Mouse (Mus musculus) left cerebral cortex, postnatal 4 days (tissue): ENCODE measurements around the gene Vgll4. TPM values are rescaled to one million over a fixed set of nuclear protein-coding genes. Genes with fewer than 3 reads are reported as not detected.

Experiments
- DNase-seq: peaks from one replicate; pipeline ENCODE4 v3.0.0-alpha.2; 2022
- intact Hi-C: fragments of 180-260 bp; cut with DNase I; formaldehyde crosslinking; loops from one replicate; pipeline ENCODE4 v1.15.1; 2025
- total RNA-seq, 2 experiments: library from RNA; stranded (reverse); gene quantifications; 2 replicates each; pipeline ENCODE4 v1.2.3; 2021

The Vgll4 gene
- total RNA-seq, 2 experiments from 2014 or later = 60.0 to 63.7 TPM

DNA sequence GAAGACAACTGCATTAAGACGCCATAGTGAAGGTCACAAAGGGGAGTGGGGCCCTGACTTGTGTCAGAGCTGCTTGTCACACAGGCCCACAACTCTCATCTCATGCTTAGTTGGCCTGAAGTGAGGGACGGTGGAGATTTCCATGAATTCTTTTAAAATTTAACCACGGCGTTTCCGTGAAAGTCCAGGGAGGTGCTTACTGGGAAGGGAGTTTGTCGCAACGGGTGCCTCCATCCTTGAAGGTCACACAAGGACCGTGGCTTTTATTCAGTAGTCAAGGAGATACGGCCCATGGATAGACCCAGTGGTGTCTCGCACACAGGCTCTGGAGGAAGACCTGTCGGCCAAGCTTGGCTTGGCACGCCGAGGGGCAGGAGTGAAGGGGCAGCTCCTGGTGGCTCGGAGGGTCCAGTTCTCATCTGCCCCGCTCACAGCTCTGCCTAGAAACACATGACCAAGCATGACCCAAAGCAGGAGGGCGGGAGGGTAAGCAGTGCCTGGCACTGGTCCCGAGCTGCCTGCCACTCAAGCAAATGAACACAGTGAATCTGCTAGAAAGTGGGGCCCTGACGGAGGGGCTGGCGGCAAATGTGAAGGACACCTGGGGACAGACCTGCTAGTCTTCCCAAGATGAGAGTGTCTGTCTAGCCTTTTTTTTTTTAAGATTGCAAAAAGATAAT, 90.8 kb downstream of the Vgll4 start:
- peak; percentile 77 for DNase-seq
- intact Hi-C loops = no loop called here

DNA sequence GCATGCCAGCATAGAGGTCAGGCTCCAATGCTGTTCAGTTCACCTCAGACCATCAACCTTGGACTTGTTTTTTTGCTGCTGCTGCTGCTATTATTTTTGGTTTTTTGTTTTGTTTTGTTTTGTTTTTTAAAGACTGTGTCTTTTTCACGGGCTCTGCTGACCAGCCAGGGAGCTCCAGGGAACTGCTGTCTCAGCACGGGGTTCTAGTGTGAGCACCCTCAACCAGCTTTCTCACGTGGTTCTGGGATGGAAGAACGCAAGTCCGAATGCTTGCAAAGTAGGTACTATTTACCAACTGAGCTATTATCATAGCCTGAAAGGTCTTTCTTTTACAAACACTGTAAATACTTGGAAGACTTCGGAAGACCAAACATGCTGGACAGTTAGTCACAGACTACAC, 93.2 kb downstream of the Vgll4 start:
- intact Hi-C loops = no loop called here

DNA sequence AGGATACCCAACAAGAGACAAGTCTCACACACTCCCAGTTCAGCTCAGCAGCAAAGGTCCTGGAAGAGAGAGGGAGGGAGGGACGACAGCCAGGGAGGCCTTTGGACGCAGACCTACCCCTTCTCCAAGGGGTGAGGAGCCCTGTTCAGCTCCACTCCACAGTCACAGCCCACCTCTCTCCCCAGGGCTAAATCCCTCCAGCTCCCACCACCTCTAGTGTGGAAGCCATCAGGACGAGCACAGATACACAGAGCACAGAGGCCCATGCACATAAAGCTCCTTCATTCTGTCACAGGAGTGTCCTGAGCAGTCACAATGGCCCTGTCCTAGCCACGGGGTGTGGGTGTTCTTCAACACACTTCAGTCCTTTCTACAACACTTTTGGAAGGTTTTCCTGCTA, 93.8 kb downstream of the Vgll4 start:
- no peak for DNase-seq
- intact Hi-C loops = no loop called here

More for the DNA sequence above, 93.2 kb downstream of the Vgll4 start:
- DNase-seq = no peak

DNA sequence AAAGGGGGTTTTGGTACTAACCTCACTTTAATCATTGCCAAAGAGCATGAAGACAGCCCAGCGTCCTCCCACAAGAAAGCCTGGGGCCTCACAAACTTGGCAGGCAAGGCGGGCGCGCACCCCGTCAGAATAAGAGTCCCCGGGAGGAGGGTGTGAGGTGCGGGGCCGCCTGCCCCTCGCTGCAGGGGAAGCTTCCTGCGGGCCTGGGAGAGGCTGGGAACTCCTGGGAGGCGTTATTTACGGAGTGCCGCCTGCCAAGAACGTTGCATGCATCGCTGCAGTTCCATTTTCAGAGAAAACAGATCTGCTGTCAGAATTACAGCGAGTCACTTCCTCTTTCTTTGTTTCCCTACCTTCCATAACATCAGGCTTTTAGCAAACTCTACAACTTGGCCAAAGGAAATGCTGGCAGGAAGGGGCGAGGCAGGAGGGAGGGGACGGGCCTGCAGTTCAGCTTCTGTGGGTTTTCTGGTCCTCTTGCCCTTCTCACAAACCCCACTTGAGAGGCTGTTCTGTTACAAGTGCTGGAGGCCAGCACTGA, 94.7 kb downstream of the Vgll4 start:
- DNase-seq = peak; percentile 97
- intact Hi-C loops = no loop called here

DNA sequence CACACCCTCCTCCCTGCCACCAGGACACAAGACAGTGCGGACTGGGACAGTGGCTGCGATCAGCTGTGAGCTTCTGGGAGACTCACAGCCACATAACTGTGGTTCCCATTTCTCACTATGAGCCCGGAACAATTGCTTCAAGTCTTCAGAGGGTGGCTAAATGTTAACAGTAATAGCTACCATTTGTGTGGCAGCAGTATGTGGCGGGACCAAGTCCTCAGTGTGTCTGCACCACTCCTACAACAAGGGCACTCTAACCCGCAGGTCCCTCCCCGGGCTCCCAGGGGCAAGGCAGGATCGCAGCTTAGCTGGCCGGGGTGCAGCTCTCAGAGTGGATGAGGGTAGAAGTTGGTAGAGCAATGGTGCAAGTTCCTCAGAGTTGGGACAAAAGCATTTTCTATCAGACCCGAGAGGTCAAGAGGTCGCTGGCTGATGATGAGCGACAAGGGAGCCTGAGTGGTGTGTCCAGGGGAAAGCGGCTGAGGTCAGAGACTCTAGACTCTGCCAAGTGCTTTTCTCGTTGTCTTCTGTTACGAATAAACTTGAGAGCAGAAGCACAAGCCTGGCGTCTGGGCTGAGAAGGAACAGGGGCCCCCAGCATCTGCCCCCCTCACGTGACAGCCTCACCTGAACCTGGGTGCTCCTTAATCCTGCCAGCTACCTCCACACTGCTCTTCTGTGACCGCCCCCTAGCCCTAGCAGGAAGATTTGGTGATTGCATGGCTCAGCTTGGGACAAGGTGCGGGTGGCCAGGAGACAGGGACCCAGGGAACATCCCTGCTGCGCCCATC, 95.5 kb downstream of the Vgll4 start:
- DNase-seq = no peak
- intact Hi-C loops = no loop called here

DNA sequence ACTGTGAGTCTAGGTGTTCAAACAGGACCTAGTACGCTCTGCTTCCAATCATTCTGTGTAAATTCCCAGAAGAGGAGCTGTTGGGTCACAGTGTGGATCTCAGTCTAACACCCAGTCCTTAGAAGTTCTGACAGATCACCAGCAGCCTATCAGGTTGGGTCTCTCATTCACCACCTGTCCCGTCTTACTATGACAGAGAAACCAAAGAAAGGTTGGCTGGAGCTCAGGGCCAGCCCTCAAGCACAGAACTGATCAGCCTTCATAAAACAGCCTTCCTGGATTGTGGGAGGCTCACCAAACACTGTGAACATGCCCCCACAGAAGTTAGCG, 96.0 kb downstream of the Vgll4 start:
- intact Hi-C loops = no loop called here

DNA sequence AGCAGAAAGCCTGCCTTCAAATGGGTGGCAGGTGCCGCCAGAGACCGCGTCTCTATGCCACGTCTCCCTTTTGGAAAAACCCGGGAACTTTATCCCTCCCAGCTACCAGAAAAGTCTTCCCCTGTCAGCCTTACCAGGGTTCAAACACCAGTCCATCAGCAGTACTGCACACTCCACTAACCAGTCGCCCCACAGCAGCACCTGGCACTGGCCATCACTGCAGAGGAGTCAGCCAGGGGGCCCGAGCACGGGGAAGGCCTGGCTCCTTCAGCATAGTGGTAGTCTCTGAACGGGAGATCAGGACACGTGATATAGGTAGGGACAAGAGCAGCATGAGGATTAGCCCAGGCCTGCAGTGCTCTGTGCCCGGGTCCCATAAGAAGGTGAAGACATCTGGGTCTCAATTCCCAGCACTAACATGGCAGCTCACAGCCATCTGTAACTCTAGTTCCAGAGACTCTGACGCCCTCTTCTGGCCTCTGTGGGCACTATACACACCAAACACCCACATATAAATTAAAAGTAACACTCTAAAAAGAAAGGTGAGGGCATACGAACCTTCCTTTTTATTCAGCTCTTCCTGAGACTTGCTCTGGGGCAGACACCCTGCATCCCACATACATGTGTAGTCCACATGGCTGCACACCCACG, 98.7 kb downstream of the Vgll4 start:
- no peak for DNase-seq
- intact Hi-C loops = no loop called here

More for the DNA sequence above, 96.0 kb downstream of the Vgll4 start:
- no peak for DNase-seq

DNA sequence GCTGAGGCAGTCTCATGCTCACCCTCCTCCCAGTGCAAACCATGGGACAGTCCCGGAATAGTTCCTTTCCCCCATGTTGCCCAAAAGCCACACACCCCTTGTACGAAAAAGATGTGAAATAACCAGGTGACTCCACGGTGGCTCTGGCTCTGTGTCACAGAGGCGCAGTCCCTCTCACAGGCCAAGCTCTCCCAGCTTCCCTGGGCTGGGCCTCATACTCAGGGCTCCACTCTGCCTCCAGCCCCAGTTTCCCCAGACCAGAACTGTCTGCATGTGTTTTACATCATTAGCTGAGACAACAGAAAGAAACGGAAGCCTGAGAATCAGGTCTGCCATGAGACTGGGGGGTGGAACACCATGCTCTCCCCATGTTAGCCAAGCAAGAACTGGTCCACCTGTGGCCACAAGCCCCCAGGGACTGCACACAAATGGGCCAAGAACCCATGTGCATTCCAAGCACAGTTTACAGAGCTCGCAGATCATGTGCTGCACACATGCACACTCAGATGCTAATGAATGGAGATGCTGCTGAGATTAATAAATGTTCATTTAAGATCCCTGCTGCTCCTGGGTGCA, 100.2 kb downstream of the Vgll4 start:
- intact Hi-C loops = no loop called here
- DNase-seq = peak; percentile 57

DNA sequence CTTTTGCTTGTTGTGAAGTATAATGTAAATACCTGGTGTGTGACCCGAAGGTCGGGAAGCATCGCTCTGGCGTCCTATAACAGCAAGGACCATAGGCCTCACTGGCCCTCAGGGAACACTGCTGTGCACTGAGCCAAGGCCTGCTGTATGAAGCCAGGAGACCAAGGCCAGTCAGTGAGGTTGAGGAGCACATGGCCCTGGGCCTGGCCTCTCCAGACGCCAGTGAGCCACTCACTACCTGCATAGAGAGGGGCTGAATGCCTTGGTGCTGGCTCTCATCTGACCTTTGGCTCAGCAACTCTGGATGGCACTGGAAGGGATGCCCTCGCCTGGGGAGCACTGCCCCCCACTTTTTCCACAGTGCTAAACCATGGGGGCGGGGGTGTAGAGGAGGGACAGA, 101.1 kb downstream of the Vgll4 start:
- no peak for DNase-seq
- intact Hi-C loops = no loop called here

DNA sequence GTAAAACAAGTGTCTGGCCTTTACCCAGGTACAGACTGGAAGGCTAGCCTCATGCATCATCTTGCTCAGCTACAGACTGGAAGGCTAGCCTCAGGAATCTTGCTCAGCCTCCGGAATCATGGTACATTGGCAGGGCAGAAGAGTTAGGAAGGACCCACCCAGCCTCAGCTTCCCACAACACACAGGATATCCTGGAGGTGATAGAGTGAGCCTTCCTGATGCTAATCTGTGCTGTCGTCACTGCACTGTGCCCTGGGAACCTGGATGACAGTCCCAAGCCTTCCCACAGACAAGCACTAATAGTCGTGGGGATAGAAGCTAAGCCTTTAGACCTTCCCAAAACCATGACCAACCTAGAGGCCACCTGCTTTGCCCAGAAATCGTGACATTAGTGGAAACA, 103.2 kb downstream of the Vgll4 start:
- intact Hi-C loops = no loop called here

DNA sequence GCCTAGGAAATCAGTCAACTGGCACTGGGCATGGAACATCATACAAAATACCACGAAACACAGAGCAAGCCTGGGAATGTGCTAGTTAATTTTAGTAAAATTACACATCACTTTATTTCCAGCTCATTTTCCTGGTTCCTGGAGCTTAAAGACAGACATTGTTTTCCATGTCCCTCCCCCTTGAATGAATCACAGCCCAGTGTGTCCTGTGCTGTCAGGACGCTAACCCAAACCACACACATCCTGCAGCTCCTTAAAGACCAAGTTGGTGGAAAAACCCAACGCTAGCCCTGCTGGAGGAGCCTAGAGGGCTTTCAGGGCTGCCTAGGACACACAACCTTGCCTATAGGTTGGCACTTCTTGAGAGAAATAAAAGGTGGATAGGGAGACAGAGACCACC, 103.7 kb downstream of the Vgll4 start:
- no peak for DNase-seq

More for the DNA sequence above, 103.2 kb downstream of the Vgll4 start:
- DNase-seq = no peak

DNA sequence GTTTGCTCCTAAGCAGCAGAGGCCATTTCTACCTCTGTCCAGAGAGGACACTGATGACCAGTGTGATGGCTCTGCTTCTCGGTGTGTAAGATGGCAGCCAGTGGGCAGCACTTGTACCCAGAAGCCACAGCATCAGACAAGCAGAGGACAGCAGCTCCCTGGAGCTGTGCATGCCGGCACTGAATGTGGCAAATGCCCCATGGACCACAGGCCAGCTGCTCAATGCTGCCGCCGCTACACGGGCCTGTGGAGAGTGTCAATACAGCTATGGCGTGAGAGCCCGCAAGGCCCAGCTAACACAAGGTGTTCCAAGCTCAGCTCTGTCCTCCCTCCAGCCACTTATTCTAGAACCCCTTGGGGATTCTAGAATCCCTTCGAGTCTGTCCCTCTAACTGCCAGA, 105.4 kb downstream of the Vgll4 start:
- DNase-seq = no peak
- intact Hi-C loops = no loop called here

More for the DNA sequence above, 103.7 kb downstream of the Vgll4 start:
- intact Hi-C loops = no loop called here

DNA sequence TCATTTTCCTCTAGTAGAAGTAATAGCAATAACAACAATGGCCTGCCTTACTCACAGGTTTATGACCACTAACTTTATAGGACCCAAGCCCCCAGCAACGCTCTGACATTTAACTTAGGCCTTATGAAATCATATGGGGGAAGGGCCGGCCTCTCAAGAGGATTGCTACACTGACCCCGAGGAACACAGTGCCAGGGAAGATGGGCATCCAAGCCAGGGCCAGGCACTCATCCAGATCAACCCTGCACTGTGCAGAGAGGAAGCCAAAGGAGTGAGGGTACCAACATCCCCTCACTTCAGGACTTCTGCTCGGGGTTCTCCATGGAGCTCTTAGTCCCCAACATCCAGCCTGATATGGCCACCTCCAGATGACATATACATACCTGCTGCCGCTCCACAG, 106.3 kb downstream of the Vgll4 start:
- intact Hi-C loops = no loop called here
- peak; percentile 55 for DNase-seq

DNA sequence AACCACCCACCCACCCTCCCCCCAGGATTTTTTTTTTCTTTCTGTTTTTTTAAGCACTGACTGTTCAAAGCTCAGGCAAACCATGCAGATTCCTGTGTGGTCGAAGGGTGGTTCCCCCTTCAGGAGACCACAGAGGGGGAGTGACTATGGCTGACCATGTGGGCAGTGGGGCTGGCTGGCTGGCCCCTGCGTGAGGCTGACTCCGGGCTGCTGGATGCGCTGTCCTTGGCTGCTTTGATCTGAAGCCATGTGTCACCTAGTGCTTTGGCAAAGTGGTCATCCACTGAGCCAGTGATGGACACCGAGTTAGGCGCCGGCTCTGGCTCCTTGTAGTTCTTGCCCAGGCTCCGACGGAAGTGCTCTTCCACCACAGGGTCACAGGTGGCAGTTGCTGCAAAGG, 107.7 kb downstream of the Vgll4 start:
- intact Hi-C loops = no loop called here
- DNase-seq = no peak

DNA sequence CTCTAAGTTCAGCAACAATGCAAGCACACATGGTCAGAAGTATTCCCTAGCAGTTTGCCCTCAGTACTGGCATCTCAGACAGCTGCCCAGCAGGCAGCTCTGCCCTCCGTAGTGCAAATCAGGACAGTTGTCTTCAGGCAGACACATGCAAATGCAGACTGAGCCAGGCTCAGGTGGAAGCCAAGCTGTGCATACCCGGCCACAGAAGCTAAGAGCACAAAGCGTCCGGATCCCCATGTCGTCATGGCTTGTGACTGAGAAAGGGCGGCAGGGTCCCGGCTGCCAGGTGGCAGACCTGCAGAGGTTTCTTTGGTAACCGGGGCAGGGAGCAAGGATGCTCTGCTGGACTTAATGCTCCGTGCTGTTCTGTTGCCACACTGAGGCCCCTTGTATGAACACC, 108.2 kb downstream of the Vgll4 start:
- intact Hi-C loops = no loop called here
- DNase-seq = peak; percentile 45

DNA sequence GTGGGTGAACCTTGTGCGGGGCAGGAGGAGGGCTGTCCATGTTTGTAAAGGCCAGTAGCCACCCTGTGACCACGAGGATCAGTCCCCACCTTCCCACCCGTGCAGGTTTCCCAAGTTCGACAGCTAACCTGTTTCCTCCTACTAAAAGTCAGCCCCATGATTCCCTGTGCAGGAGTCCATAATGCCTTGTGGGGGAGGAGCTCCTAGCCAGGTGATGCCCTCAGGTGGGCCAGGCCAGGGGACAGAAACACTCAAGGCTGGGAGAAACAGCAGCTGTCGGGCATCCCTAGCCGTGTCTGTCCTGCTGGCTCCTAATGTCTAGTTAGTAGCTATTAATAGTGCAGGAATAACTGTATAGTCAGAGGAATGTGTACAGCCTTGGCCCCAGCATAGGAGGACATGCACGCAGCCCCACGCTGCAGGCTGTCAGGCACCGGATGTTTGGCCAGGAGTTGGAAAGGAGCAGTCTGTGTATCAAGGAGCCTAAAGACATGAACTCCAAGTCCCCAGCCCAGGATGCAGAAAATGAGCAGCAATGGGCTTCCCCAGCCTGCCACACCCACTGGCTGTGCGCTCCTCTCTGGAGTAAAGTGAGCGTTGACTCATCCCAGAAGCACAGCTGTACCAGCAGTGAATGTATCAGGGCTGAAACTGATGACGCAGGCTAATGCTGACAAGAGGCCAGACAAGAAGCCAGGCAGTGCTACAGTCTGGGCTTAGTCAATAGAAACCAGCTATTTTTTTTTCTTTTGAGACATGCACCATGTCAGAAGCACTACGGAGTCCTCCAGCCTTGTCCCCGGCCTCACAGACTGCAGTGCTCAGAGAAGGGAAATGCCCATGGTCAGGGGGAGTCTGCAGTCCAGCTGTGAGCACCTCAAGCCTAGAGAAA, 108.9 kb downstream of the Vgll4 start:
- no peak for DNase-seq
- intact Hi-C loops = no loop called here

DNA sequence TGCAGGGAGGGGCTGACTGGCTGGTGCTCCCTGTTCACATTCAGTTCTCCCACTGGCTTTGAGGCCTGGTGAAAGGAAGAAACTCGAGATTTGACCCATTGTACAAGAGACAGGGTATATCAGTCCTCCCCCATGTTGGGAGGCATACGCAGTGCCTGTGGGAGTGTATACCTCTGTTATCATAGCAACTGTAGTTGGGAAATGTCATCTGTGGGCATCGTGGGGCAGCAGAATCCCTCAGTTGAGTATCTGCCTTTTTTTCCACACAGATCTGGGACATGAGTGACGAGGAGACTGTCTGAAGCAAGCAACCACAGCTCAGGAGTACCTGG, 111.1 kb downstream of the Vgll4 start:
- intact Hi-C loops = no loop called here
- DNase-seq = no peak

DNA sequence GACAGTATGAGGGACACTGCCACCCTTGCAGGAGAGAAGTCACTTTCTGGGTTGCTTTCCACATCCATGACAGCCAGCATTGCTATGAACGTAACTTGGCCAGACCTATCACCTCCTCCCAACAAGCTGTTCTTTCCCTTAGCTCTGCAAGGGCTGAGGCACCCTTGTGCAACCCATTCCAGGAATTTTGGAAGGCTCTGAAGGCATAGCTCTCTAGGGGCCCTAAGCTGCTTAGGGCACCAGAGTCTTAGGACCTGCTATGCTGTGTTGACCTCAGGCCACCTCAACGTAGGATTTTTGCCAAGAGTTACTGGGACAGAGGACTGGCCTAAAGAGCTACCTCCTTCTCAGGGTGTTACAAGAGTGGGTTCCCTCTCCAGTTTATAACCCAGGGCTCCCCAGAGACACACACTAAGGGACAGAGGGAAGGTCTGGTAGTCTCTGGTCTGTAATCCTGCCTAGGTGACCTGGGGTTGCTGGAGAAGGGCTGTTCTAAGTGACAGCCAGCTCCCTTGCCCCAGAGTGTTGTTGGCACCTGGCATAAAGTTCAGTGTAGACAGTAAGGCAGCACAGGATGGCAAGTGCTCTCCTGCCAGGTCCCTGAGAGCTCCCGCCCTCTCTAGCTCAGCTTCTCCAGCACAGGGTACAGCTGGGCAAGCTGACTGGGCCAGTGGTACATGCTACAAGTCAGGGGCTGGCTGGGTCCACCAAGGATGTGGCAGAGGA, 111.6 kb downstream of the Vgll4 start:
- DNase-seq = no peak
- intact Hi-C loops = no loop called here

DNA sequence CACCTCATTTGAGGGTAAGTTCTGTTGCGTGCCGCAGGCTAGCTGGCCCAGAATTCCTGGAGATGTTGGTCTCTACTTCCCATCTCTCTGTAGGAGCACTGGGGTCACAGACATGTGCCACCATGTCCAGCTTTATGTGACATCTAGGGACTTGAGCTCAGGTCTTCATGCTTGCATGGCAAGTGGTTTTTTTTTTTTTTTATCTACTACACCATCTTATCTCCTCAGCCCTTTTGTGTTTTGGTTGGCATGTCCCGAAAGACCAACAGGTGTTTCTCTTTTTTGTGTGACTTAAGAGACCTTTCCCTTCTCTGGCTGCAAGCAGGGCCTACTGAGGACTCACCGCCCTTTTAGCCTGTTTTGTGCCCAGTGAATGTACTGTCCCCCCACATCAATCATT, 113.3 kb downstream of the Vgll4 start:
- intact Hi-C loops = no loop called here
- DNase-seq = no peak

DNA sequence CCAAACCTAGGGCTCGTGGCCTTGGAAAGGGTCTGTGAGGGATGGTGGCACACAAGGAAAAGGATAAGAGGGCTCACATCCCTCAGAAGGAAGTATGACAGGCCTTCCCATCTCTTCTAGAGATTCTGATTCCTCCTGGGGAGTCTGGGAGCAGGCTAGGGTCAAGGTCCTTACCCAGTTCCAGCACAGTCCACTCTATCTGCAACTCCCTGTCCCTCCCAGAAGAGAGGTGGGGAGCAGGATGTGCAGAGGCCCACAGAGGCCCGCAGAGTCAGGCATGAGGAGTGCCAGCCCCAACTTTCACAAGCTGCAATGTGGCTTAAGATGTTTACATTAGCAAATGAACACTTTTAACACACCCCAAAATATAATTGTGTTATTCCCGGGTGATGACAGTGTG, 114.2 kb downstream of the Vgll4 start:
- intact Hi-C loops = no loop called here
- DNase-seq = no peak
